Mouse (Mus musculus): ENCODE measurements at regions not wholly inside any gene's neighbourhood (a gene's known extent, or its start where the extent isn't known, plus 50 kb on each side); places are given as distances from the start of the nearest gene placed in this dataset.
A peak's percentile ranks its signal among the peaks of the same experiment; 100 is the strongest.

GRCm38 (mm10) chr12:92292460-92293340 is 443.7 kb upstream of the Sel1l start:
- peak; percentile 50 for DNase-seq (ENCODE audit: extremely low spot score)

- DNase-seq (ENCODE audit: extremely low spot score): no peak
Observed at GRCm38 (mm10) chr12:92291490-92291889, 442.5 kb upstream of the Sel1l start.

GRCm38 (mm10) chr12:92285511-92285910 is 436.6 kb upstream of the Sel1l start:
- DNase-seq (ENCODE audit: extremely low spot score): no peak

GRCm38 (mm10) chr12:92280470-92280869 is 431.5 kb upstream of the Sel1l start:
- no peak for DNase-seq (ENCODE audit: extremely low spot score)

GRCm38 (mm10) chr12:92251962-92252361 is 403.0 kb upstream of the Sel1l start:
- no peak for DNase-seq (ENCODE audit: extremely low spot score)

- DNase-seq (ENCODE audit: extremely low spot score): no peak
Observed at GRCm38 (mm10) chr12:92246790-92247451, 398.0 kb upstream of the Sel1l start.

- no peak for DNase-seq (ENCODE audit: extremely low spot score)
Observed at GRCm38 (mm10) chr12:92239956-92240699, 391.2 kb upstream of the Sel1l start.

- DNase-seq (ENCODE audit: extremely low spot score): no peak
Observed at GRCm38 (mm10) chr12:92233650-92234408, 384.9 kb upstream of the Sel1l start.

- no peak for DNase-seq (ENCODE audit: extremely low spot score)
Observed at GRCm38 (mm10) chr12:92228585-92228984, 379.6 kb upstream of the Sel1l start.

- DNase-seq (ENCODE audit: extremely low spot score): no peak
Observed at GRCm38 (mm10) chr12:92203351-92203750, 354.4 kb upstream of the Sel1l start.

- no peak for DNase-seq (ENCODE audit: extremely low spot score)
Observed at GRCm38 (mm10) chr12:92200602-92201001, 351.6 kb upstream of the Sel1l start.

- DNase-seq (ENCODE audit: extremely low spot score): no peak
Observed at GRCm38 (mm10) chr12:92198738-92199477, 350.0 kb upstream of the Sel1l start.

GRCm38 (mm10) chr12:92193934-92194685 is 345.2 kb upstream of the Sel1l start:
- no peak for DNase-seq (ENCODE audit: extremely low spot score)

GRCm38 (mm10) chr12:92193199-92193933 is 344.4 kb upstream of the Sel1l start:
- no peak for DNase-seq (ENCODE audit: extremely low spot score)

GRCm38 (mm10) chr12:92189022-92189421 is 340.1 kb upstream of the Sel1l start:
- DNase-seq (ENCODE audit: extremely low spot score): no peak

- no peak for DNase-seq (ENCODE audit: extremely low spot score)
Observed at GRCm38 (mm10) chr12:92187133-92187482, 338.2 kb upstream of the Sel1l start.

GRCm38 (mm10) chr12:92186448-92187132 is 337.6 kb upstream of the Sel1l start:
- DNase-seq (ENCODE audit: extremely low spot score): no peak

GRCm38 (mm10) chr12:92179292-92179691 is 330.3 kb upstream of the Sel1l start:
- DNase-seq (ENCODE audit: extremely low spot score): no peak

- no peak for DNase-seq (ENCODE audit: extremely low spot score)
Observed at GRCm38 (mm10) chr12:92156726-92157125, 307.8 kb upstream of the Sel1l start.
